Mouse (Mus musculus) common myeloid progenitor, adult 5-6 weeks (primary cell): ENCODE results near the gene Wipf3. TPM values are rescaled to one million over a fixed set of nuclear protein-coding genes. Genes with fewer than 3 reads are reported as not detected.

ENCODE experiments used
- ATAC-seq: replicated peaks from 2 replicates; pipeline ENCODE4 v1.8.0; 2016; ENCODE audit warnings: low read depth, mild to moderate bottlenecking, moderate TSS enrichment, inconsistent platforms; ENCODE audit not compliant: poor library complexity, severe bottlenecking
- total RNA-seq: library from RNA; stranded (forward); fragments of 200-1000, 187-1606 nt; gene quantifications from 2 replicates; pipeline ENCODE4 v1.2.3, GENCODE M21; 2017

Wipf3 gene
- total RNA-seq, 1 experiment from 2014 or later, result not detected

DNA sequence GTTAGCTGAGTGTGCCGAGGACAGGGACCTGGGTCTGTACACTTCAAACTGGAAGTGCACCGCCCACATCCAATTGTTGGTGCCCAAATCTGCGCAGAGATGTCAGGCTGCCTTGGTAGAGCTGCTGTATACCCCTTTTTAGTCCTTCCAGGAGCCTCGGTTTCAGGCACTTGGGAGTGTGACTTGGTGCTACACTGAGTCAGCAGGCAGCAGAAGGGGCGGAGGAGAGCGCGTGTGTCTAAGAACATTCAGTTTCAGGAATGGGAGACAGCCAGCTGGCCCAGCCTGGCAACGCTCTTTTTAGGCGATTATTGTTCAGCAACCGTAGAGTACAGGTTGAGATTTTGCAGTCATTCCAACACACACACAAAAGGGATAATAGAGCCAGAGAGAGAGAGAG is 2.4 kb downstream of the Wipf3 start:
- no peak for ATAC-seq

DNA sequence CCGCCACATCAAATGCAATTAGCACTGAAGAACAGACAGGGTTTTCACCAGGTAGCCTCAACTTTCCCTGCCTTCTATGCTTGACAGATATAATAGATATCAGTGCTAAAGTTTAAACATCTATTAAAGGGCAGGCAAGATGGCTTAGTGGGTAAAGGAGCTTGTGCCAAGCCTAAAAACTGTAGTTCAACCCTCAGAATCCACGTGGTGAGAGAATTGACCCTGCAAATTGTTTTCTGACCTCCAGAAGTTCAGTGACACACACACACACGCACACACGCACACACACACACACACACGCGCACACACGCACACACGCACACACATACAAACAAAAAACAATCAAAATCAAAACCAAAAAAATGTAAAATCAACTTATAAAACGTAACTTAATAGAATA is 2.8 kb downstream of the Wipf3 start:
- ATAC-seq, result no peak

GRCm38 (mm10) chr6:54432806-54433545 is 3.6 kb downstream of the Wipf3 start:
- no peak for ATAC-seq

- no peak for ATAC-seq
Measured at GRCm38 (mm10) chr6:54434171-54434570, 4.8 kb downstream of the Wipf3 start.

- no peak for ATAC-seq
Measured at GRCm38 (mm10) chr6:54435663-54436062, 6.3 kb downstream of the Wipf3 start.

GRCm38 (mm10) chr6:54436286-54436685 is 6.9 kb downstream of the Wipf3 start:
- ATAC-seq, result no peak

- no peak for ATAC-seq
Measured at GRCm38 (mm10) chr6:54438510-54438909, 9.1 kb downstream of the Wipf3 start.

- no peak for ATAC-seq
Measured at GRCm38 (mm10) chr6:54440658-54441057, 11.3 kb downstream of the Wipf3 start.

- ATAC-seq, result no peak
Measured at GRCm38 (mm10) chr6:54443657-54444056, 14.3 kb downstream of the Wipf3 start.

- ATAC-seq, result no peak
Measured at GRCm38 (mm10) chr6:54444086-54444485, 14.7 kb downstream of the Wipf3 start.

- ATAC-seq, result no peak
Measured at GRCm38 (mm10) chr6:54445249-54445818, 15.9 kb downstream of the Wipf3 start.

GRCm38 (mm10) chr6:54447353-54447752 is 17.9 kb downstream of the Wipf3 start:
- no peak for ATAC-seq

- no peak for ATAC-seq
Measured at GRCm38 (mm10) chr6:54459661-54460060, 30.3 kb downstream of the Wipf3 start.

- ATAC-seq, result no peak
Measured at GRCm38 (mm10) chr6:54460172-54460914, 30.9 kb downstream of the Wipf3 start.

DNA sequence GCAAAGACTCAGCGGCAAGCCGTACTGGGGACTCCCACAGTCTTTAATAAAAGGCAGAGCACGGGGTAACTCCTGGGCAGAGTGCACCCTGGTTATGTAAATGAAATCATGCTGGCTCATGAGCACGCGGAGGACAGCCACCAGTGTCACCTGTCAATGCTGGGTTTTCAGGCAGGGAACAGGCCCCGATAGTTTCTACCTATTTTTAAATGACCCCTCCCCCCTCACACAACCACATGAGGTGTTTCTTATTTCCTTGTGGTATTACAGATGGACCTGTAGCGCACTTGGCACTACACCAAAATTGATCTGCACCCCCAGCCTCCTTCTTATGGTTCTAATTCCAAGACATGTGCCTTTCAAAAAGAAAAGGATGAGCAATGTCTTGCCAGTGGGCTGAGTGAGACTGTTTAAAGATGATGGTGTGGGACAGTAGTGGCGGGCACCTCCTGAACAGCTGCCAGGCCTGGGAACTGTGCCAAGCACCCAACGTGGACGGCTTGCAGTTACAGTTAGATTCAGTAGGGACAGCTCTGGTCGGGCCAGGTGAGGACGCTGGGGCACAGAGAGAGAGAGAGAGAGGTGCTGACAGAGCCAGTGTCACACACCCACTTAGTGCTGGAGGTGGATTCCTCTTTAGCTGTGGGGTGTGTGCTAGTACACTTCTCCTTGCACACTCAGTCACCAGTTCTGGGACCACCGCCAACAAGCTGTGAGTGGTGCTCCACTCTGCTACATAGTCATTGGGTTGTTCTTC is 31.7 kb downstream of the Wipf3 start:
- ATAC-seq, result no peak

GRCm38 (mm10) chr6:54462766-54463165 is 33.4 kb downstream of the Wipf3 start:
- no peak for ATAC-seq

- ATAC-seq, result no peak
Measured at GRCm38 (mm10) chr6:54463701-54464458, 34.5 kb downstream of the Wipf3 start.

DNA sequence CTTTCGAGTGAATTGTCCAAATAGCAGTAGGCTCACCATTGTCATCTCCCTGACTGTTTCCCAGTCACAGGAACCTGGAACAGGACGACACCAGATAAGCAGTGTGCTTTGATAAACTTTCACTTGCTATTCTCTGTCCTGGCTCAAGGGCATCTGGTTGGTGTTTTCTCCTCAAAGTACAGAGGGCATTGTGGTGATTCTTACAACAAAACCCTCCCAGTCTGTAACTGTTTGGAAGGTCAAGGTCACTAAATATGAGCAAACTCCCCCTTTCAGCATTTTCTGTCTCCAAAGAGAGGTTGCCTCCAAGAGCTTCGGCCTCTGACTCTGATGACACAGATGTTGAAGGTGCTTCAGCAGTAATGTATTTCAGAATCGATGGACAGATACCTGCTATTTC is 35.5 kb downstream of the Wipf3 start:
- no peak for ATAC-seq

GRCm38 (mm10) chr6:54467371-54467770 is 38.0 kb downstream of the Wipf3 start:
- no peak for ATAC-seq

GRCm38 (mm10) chr6:54471866-54472265 is 42.5 kb downstream of the Wipf3 start:
- ATAC-seq, result no peak
